Mouse (Mus musculus) brain, embryonic 14.5 days (tissue): ENCODE measurements around the gene Tnfaip1. TPM values are rescaled to one million over a fixed set of nuclear protein-coding genes. Genes with fewer than 3 reads are reported as not detected.
A peak's percentile ranks its signal among the peaks of the same experiment; 100 is the strongest.

ENCODE experiments used
- DNase-seq: peaks from one replicate; pipeline ENCODE4 v3.0.0-alpha.2; 2011; ENCODE audit warnings: low read depth
- CTCF ChIP-seq: fragments of 200-500 bp; IDR thresholded peaks from 2 replicates; pipeline ENCODE4 v1.5.1; 2012; ENCODE audit warnings: inconsistent platforms, mild to moderate bottlenecking, moderate library complexity, borderline replicate concordance; ENCODE audit not compliant: insufficient read depth, insufficient read length; ENCODE audit errors: extremely low read depth
- POLR2A ChIP-seq: fragments of 200-500 bp; IDR thresholded peaks from 2 replicates; pipeline ENCODE4 v1.6.1; 2012; ENCODE audit warnings: mild to moderate bottlenecking, inconsistent platforms, borderline replicate concordance; ENCODE audit not compliant: poor library complexity, insufficient read depth, insufficient read length, severe bottlenecking; ENCODE audit errors: extremely low read depth
- polyA plus RNA-seq: library from polyadenylated mRNA; depleted of rRNA; stranded (reverse); fragments of >200 nt; gene quantifications from 2 replicates; pipeline ENCODE4 v1.2.3, GENCODE M21; 2012

The Tnfaip1 gene
- polyA plus RNA-seq, 1 experiment: 55.3 TPM

DNA sequence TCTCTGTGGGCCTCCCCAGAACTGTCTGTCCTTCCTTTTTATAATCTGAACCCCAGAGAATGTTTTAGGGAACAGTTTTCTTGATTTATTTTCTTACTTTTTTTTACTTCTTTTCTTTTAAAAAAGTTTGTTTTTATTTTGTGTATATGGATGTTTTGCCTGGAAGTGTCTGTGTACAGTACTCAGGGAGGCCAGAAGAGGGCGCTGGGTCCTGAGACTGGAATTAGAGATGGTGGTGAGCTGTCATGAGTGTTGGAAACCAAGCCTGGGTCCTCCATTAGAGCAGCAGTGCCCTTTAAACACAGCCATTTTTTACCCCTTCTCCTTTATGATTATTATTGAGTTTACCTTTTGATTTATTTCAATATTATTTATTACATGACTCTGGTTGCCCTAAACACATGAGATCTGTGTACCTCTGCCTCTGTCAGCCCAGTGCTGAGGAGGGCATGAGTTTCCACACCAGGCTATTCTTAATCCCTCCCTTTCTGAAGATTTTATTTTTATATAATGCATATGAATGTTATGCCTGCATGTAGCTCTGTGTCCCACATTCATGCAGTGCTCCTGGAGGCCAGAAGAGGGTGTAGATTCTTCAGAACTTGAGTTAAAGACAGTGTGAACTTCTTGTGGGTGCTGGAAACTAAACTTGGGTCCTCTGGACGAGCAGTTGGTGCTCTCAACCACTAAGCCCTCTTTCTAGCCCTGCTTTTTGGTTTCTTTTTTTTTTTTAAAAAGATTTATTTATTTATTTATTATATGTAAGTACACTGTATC is 20.4 kb downstream of the Tnfaip1 start:
- TF ChIP-seq CTCF (peak; percentile 44; the same call in 1 of the 2 replicates), POLR2A (no peak)

DNA sequence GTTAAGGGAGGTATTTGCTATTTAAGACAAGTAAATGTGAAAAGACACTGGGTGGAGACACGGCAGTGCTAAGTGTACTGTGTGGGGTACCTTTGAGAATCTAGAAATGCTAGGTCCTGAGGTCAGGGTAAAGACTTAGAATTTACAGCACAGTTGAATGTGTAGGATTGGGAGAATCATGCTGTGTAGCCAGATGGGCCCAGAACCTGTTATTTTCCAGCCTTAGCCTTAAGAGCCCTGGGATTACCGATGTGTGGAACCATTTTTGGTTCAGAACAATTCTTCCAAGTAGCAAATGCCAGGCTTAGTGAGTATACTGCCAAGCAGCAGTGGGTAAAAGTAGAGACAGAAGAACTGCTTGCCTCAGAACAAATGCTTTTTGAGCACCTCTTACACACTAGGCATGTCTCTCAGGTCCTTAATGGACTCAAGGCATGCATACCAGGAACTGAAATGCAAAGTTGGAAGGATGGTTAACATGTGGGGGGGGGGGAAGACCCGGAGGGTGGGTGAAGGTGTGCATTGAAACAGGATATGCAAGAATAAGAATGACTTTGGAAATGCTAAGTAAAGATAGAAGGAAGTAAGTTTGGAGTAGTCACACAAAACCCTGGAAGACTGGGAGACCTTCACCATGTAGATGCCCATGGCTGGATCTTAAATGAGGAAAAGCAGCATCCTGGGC is 22.9 kb downstream of the Tnfaip1 start:
- DNase-seq: no peak
- no peak for TF ChIP-seq POLR2A
- no peak for TF ChIP-seq CTCF

More for the DNA sequence above, 20.4 kb downstream of the Tnfaip1 start:
- DNase-seq: no peak

DNA sequence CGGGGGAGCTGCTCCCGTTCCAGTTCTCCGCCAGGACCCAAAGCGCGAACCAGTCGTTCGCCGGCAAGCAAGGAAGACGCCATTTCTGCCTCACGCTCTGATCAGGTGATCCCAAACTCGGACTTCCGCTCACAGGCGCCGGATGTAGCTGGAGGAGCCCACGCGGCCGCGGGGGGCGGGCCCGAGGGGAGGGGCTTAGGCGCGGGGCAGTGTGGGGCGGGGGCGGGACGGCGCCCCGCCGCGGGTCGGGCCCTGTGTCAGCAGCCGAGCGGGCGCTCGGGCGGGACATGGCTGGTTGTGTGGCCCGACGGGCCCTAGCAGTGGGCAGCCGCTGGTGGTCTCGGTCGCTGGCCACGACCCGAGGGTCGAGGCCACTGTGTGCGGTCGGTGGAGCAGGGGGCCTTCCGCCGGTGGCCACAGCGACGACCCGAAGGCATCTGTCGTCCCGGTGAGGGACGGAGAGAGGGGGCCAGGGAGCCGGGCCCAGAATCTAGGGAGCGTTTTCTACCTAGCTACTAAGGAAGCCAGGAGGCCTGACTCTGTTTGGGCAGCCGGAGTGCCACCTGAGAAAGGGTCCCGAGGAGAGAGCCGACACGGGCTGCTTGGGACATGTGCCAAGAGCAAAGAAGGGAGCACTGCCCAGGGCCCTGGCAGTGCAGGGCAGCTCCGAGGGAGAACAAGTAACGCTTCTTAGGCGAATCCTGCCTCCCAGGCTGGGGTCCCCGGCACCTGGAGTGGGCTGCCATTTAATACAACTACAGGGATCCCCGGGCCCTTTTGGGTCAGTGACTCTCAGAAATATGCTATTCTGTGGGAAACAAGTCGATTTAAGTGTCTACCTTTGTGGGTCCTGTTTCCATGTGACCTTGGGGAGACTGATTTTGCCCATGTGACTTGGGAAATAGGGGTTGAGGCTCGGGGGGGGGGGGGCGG is 23.8 kb downstream of the Tnfaip1 start, which contains the start of the genes Tmem199 and Poldip2:
TSS of gene Tmem199 (minus strand) at position 148 of the 933 bp plus-strand sequence.
TSS of gene Poldip2 (plus strand) at position 169 of the 933 bp plus-strand sequence.
- peak; percentile 98 for DNase-seq
- no peak for TF ChIP-seq CTCF
- TF ChIP-seq POLR2A: peak; percentile 100

DNA sequence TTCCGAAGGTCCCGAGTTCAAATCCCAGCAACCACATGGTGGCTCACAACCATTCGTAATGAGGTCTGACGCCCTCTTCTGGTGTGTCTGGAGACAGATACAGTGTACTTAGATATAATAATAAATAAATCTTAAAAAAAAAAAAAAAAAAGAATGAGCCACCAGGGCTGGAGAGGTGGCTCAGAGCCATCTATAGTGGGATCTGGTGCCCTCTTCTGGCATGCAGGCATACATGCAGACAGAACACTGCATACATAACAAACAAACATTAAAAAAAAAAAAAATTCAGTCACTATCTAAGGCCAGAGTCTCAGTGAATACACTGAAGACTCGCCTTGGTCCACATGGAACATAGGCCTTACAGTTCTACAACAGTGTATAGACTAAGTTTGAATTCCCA is 27.0 kb downstream of the Tnfaip1 start:
- TF ChIP-seq CTCF (peak; percentile 51; the same call in 1 of the 2 replicates), POLR2A (no peak)
- DNase-seq: peak; percentile 55

DNA sequence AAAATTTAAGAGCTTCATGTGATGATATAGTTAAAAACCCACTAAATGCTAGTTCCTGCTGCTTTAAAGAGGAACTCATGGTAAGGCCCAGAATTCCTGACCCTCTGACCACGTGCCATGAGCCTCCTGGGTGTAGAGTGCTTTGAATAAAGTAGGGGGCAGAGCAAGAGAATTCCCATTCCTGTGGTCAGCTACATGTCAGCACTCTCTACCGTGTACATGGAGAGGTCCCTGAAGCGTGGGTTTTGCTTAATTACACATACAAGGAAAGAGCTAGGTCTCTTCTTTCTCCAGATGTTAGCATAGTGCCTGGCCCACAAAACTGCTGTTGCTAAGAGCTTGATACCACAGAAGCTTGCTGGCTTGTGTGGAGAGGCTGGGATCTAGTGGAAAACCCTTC is 30.7 kb downstream of the Tnfaip1 start:
- TF ChIP-seq CTCF (no peak), POLR2A (no peak)
- DNase-seq: no peak

DNA sequence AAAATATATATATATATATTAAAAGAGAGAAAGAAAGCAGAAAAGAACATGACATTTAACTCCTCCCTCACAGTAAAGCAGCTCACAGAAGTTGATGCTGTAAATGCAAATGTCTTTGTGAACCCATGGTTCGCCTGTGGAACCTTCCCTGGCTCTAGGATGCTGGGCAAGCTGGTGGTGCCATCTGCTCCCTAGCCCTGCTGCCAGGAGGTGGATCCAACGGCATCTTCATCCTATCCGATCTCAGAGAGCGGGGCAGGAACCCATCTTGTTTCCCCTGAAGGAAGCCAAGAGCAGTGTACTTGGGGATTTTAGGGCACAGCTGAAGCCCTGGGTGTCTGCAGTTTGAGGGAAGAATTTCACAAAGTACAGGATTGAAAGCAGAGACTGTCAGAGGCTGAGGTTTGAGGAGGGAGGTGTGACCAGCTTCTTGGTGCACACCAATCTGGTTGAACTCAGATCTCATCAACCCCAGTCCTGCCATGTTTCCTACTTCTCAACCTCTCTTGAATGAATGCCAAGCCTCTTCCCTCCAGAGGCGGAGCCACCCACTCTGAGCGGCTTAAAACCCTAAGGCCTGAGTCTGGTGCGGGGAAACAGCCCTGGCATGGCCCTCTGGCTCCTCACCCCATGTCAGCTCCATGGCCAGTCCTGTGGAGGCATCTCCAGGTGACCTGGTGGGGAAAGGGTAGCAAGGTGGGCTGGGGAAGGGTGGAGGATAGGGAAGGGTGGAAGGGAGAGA is 33.1 kb downstream of the Tnfaip1 start, which contains the start of gene Sebox:
TSS of gene Sebox (plus strand) at position 539 of the 742 bp plus-strand sequence.
- no peak for TF ChIP-seq POLR2A
- TF ChIP-seq CTCF: no peak
- peak; percentile 67 for DNase-seq

DNA sequence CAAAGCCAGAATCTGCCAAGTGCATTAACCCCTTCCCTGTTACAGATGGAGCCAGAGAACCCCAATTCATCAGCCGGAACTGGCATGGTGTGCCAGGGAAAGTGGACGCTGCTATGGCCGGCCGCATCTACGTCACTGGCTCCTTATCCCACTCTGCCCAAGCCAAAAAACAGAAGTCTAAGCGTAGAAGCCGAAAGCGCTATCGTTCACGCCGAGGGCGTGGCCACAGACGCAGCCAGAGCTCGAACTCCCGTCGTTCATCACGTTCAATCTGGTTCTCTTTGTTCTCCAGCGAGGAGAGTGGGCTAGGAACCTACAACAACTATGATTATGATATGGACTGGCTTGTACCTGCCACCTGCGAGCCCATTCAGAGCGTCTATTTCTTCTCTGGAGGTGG is 34.6 kb downstream of the Tnfaip1 start:
- no peak for DNase-seq
- TF ChIP-seq CTCF (no peak), POLR2A (no peak)

DNA sequence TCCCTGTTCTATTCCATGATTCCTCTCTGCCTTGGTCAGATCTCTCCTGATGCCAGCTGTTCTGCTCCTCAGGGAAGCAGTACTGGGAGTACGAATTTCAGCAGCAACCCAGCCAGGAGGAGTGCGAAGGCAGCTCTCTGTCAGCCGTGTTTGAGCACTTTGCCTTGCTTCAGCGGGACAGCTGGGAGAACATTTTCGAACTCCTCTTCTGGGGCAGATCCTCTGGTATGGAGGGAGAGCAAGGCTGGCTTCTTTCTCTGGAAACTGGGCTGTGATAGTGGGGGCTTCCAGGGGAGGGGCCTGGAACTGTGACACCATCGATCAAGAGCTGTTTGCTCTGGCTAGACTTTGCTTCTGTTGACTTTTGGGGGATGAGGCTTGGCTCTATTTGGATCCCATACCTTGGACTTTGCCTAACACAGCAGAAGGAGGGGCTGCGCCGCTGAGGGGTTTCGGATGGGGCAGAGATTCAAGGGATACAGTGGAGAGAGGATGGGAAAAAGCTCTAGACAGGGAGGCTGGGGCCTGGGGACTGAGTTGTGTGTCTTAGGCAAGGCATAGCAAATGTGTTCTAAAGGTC is 35.4 kb downstream of the Tnfaip1 start:
- TF ChIP-seq CTCF: no peak
- TF ChIP-seq POLR2A: no peak

DNA sequence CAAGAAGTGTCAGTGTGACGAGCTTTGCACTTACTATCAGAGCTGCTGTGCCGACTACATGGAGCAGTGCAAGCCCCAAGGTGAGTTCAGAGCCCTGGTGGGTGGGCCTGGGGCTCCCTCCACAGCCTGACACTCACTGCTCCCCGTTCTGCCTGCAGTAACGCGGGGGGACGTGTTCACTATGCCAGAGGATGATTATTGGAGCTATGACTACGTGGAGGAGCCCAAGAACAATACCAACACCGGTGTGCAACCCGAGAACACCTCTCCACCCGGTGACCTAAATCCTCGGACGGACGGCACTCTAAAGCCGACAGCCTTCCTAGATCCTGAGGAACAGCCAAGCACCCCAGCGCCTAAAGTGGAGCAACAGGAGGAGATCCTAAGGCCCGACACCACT is 36.6 kb downstream of the Tnfaip1 start:
- no peak for DNase-seq
- TF ChIP-seq CTCF (no peak), POLR2A (no peak)

More for the DNA sequence above, 35.4 kb downstream of the Tnfaip1 start:
- no peak for DNase-seq

DNA sequence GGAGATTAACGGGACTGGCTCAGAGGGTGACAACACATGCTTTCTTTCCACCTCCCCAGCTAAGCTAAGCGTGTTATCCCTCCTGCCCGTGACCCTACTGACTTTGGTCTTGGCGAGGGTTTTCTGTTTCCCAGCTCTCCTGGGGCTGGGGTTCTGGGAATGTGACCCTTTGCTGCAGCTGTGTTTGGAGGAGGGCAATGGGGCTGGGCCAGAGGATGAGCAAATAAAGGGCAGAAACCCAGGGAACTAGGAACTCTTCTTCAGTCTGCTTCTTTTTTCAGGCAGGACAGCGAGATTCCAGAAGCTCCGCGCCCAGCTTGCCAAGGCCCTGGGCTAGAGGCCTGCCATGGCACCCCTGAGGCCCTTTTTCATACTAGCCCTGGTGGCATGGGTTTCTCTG is 37.1 kb downstream of the Tnfaip1 start, which contains the start of gene Vtn:
TSS of gene Vtn (plus strand) at position 88 of the 400 bp plus-strand sequence.
- TF ChIP-seq POLR2A (no peak), CTCF (no peak)
- no peak for DNase-seq

DNA sequence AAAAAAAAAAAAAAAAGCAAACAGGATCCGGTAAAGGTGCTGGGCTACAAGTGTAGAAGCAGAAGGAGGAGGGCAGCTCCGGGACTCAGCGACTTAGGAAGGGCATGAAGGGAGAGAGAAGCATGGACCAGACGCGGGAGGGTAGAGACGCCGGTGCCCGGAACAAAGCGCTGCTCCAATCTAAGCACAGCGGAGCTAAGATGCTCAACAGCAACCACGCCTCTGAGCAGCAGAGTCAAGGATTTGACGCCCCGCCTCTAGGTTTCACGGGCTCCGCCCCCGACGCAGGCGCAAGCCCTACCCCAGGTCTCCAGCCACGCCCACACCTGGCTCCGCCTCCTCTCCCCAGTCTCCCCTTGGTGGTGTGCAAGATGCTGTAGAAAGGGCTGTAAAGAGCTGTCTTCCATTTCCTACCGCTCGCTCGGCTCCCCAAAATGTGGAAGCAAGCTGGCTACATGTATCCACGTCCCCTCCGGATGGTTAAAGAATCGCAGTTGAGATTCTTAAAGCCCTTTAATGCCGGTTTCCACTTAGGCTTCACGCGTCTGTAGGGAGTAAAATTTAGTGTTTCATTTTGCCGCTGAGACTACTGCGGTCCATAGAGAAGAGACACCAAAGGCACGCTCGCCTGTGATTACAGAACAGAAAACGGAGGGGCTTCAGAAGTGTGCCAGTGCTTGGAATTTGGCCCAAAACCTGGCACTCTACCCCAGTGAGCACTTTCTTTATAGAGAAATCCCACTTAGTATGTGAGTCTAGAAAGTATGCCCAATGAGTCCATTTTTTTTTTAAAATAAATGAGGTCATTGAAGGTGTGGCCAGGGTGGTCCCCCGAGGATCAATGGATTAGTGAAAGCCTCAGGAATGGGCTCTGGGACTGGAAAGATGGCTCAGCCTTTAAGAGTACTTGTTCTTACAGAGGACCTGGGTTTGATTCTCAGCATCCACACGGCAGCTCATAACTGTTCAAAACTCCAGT is 38.3 kb downstream of the Tnfaip1 start, which contains the start of gene Sarm1:
TSS of gene Sarm1 (minus strand) at position 211 of the 979 bp plus-strand sequence.
- DNase-seq: peak; percentile 99
- TF ChIP-seq POLR2A (peak; percentile 85; the same call in 1 of the 2 replicates), CTCF (peak; percentile 8; the same call in 1 of the 2 replicates)

DNA sequence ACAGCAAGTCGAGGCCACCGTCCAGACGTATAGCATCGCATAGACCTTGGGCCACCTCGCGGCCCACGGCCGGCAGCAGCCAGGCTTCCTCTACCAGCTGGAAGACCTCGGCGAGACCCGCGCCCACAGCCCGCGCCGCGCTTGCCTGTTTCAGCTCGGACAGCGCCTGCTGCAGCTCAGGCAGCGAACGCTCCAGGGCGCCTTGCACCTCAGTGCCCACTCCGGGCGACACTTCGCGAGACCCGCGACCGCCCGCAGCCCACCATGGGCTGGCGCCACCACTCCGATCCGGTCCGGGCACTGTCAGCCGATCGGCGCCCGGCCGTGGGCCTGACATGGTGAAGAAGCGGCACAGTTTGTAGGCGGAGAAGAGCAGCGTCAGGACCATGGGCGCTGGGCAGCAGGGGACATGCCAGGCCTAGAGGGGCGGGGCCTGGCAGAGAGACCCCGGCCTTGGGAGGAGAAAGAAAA is 39.0 kb downstream of the Tnfaip1 start:
- DNase-seq: no peak
- TF ChIP-seq POLR2A (no peak), CTCF (no peak)
